Mouse (Mus musculus): ENCODE measurements at regions not wholly inside any gene's neighbourhood (a gene's known extent, or its start where the extent isn't known, plus 50 kb on each side); places are given as distances from the start of the nearest gene placed in this dataset.

DNA sequence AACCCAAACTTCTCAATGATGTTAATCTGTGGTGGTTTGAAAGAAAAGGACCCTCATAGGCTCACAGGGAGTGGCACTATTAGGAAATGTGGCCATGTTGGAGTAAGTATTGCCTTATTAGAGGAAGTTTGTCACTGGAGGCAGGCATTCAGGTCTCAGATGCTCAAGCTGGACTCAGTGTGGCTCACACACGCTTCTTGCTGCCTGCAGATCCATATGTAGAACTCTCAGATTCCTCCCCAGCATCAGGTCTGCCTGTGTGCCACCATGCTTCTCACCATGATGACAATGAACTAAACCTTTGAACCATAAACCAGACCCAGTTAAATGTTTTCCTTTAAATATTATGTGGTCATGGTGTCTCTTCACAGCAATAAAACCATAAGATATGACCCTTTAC lies 104.7 kb upstream of the Tbl1xr1 start:
- Histone ChIP-seq H3K4me1 (no peaks in the 10 kb centered on the region), H3K36me3 (replicated peaks) (no peaks in the 10 kb centered on the region), H3K9me3 (no peaks in the 10 kb centered on the region), H3K27ac (replicated peaks) (no peak overlapping the region), H3K27me3 (replicated peaks; ENCODE audit: low read depth, poor library complexity, severe bottlenecking) (no peaks in the 10 kb centered on the region), H3K4me3 (no peak overlapping the region)
- no peak for DNase-seq (ENCODE audit: low spot score)
- WGBS = 93% methylated on average over 1 of the region's 1 CpGs

DNA sequence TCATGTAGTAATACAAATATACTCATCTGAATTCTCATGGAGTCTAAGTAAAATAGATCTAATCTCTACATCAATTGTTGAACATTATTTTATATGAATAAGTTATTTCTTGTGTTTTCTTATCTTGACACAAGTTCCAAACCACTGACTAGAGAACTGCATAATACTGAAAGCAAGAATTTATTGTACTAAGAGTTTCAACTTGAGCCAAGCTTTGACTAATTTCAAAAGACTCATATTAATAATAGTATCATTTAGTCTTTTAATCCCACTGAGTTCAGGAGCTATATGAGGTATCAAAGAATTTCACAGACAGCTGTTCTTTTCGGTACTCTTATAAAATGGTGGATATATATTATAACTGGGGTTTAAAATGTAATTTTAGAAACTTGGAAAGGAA lies 103.3 kb upstream of the Tbl1xr1 start:
- Histone ChIP-seq H3K4me1 (no peaks in the 10 kb centered on the region), H3K27me3 (replicated peaks; ENCODE audit: low read depth, poor library complexity, severe bottlenecking) (no peaks in the 10 kb centered on the region), H3K27ac (replicated peaks) (no peak overlapping the region), H3K4me3 (no peak overlapping the region), H3K9me3 (no peaks in the 10 kb centered on the region), H3K36me3 (replicated peaks) (no peaks in the 10 kb centered on the region)
- WGBS = 89% methylated on average over 1 of the region's 1 CpGs
- DNase-seq (ENCODE audit: low spot score) = no peak

DNA sequence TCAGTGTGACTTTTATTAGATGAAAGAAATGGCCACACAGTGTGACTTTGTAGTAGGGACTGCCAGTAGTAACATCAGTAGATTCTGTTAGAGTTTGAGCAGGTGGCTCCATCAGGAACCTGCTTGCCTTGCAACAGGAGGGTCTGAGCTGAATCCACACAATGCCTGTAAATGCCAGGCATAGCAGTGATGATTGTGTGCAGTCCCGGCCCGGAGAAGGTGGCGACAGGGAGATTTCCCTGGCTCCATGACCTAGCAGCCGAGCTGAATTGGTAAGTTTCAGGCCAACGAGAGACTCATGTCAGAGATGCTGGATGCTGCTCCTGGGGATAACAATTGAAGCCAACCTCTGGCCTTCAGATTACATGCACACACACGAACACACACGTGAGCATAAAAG lies 102.8 kb upstream of the Tbl1xr1 start:
- no peaks in the 10 kb centered on the region for H3K4me1 ChIP-seq
- H3K27me3 ChIP-seq (replicated peaks; ENCODE audit: low read depth, poor library complexity, severe bottlenecking) = no peaks in the 10 kb centered on the region
- no peak overlapping the region for H3K4me3 ChIP-seq
- H3K36me3 ChIP-seq (replicated peaks) = no peaks in the 10 kb centered on the region
- H3K9me3 ChIP-seq = no peaks in the 10 kb centered on the region
- H3K27ac ChIP-seq (replicated peaks) = no peak overlapping the region
- 84% methylated on average over 7 of the region's 7 CpGs for WGBS
- no peak for DNase-seq (ENCODE audit: low spot score)

DNA sequence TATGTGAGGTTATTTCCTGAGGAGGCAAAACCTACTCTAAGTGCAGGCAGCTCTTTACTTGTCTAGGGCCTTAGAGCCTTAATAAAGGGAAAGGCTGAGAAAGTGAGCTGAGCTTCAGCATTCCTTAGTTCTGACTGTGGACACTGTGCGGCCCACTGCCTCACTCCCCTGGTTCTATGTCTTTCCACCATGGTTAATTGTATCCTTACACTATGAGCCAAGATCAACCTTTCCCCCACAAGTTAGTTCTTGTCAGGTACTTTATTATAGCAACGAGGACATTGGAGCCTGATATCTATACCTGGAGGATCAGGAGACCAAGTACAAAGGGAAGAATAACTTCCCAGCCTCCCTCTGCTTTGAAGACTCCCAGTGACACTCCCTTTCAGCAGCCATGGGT lies 101.7 kb upstream of the Tbl1xr1 start:
- Histone ChIP-seq H3K27ac (replicated peaks) (no peak overlapping the region), H3K4me1 (no peaks in the 10 kb centered on the region), H3K9me3 (no peaks in the 10 kb centered on the region), H3K36me3 (replicated peaks) (no peaks in the 10 kb centered on the region), H3K27me3 (replicated peaks; ENCODE audit: low read depth, poor library complexity, severe bottlenecking) (no peaks in the 10 kb centered on the region), H3K4me3 (no peak overlapping the region)
- DNase-seq (ENCODE audit: low spot score) = no peak
- 82% methylated on average over 2 of the region's 2 CpGs for WGBS

DNA sequence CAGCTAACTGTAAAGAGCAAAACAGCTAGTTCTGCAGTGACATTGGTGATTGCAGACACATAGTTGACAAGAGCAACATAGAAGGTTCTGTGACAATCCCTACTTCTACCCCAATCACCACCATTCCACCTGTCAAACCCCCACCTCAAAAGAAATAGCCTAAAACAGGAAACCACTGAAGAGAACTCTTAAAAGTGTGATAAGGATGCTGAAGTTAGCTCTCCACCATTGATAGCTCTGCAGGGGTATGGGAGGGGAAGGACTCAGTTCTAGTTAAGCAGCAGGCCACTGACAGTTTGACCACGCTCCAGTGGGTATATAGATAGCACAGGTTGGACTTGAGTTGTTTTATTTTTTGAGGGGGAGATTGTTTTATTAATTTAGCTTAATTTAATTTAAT lies 98.7 kb upstream of the Tbl1xr1 start:
- Histone ChIP-seq H3K36me3 (replicated peaks) (no peaks in the 10 kb centered on the region), H3K9me3 (no peaks in the 10 kb centered on the region), H3K4me3 (no peak overlapping the region), H3K4me1 (no peaks in the 10 kb centered on the region), H3K27me3 (replicated peaks; ENCODE audit: low read depth, poor library complexity, severe bottlenecking) (no peaks in the 10 kb centered on the region), H3K27ac (replicated peaks) (no peak overlapping the region)
- 86% methylated on average over 1 of the region's 1 CpGs for WGBS
- no peak for DNase-seq (ENCODE audit: low spot score)

DNA sequence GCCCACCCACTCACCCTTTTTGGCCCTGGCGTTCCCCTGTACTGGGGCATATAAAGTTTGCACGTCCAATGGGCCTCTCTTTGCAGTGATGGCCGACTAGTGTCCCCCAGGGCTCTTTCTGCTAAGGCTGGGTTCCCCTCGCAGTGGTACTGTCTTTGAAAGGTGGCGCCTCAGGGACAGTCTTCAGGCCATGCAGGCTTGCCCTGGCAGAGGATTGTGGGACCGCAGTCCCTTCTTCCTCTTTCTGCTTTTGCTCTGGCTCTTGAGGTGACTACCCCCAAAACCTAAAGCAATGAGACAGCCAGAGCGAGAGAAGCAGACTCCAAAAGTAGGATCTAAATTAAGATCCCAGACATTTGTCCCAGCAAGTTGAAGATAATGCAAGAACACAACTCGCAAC lies 93.5 kb upstream of the Tbl1xr1 start:
- H3K4me3 ChIP-seq = no peak overlapping the region
- 85% methylated on average over 8 of the region's 8 CpGs for WGBS
- H3K9me3 ChIP-seq = no peaks in the 10 kb centered on the region
- no peak for DNase-seq (ENCODE audit: low spot score)
- no peaks in the 10 kb centered on the region for H3K27me3 ChIP-seq (replicated peaks; ENCODE audit: low read depth, poor library complexity, severe bottlenecking)
- no peaks in the 10 kb centered on the region for H3K4me1 ChIP-seq
- no peaks in the 10 kb centered on the region for H3K36me3 ChIP-seq (replicated peaks)
- H3K27ac ChIP-seq (replicated peaks) = no peak overlapping the region

DNA sequence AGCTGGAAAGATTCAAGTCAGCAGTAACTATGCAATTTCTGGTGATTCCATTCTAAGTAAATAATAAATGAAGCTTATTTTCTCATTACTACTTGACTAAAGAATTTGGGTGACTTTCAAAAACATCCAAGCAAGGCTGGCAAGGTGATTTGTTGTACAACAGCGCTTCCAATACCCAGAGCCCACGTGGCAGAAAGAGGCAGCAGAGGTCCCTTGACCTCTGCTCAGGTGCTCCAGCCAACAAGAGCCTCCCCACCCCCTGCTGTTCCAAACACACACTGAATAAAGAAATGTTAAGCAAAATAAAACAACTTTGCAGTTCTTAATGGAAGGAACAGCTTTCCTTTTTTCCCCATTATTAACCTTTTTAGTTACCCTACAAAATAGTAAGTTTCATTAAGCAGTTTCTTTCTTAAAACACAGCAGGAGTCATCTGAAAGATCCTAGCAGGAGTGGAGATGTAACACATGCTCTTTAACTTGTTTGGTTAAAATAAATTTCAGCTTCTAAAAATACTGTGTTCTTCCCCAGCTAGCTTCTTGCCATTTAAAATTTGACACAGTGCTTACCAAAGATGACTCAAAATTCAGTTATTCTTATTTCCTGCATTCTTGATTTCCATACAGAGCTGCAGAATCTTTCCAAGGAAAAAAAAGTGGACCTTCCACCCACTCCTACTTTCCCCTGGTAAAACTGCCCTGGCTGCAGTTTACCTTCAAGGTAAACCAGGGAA lies 92.3 kb upstream of the Tbl1xr1 start:
- Histone ChIP-seq H3K27ac (replicated peaks) (no peak overlapping the region), H3K4me3 (no peak overlapping the region), H3K4me1 (no peaks in the 10 kb centered on the region), H3K36me3 (replicated peaks) (no peaks in the 10 kb centered on the region), H3K27me3 (replicated peaks; ENCODE audit: low read depth, poor library complexity, severe bottlenecking) (no peaks in the 10 kb centered on the region), H3K9me3 (no peaks in the 10 kb centered on the region)
- WGBS = 32% methylated on average over 2 of the region's 2 CpGs
- no peak for DNase-seq (ENCODE audit: low spot score)

DNA sequence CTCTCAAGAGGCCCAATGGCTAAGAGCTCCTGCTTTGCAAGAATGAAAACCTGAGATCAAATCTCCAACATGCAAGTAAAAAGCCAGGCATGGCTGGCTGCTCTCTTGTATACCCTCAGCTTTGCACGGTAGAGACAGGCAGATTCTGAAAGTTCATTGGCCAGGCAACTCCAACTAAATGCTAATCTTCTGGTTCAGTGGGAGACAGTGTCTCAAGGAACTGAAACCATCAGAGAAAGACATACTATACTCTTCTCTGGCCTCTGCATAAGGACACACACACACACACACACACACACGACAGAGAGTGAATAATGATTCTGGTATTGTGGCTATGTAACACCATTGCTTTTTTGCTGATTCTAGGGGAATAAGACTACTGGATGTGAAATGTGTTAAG lies 91.6 kb upstream of the Tbl1xr1 start:
- no peaks in the 10 kb centered on the region for H3K9me3 ChIP-seq
- no peaks in the 10 kb centered on the region for H3K27me3 ChIP-seq (replicated peaks; ENCODE audit: low read depth, poor library complexity, severe bottlenecking)
- H3K4me3 ChIP-seq = no peak overlapping the region
- no peaks in the 10 kb centered on the region for H3K4me1 ChIP-seq
- no peak for DNase-seq (ENCODE audit: low spot score)
- H3K27ac ChIP-seq (replicated peaks) = no peak overlapping the region
- no peaks in the 10 kb centered on the region for H3K36me3 ChIP-seq (replicated peaks)
- 77% methylated on average over 2 of the region's 2 CpGs for WGBS

DNA sequence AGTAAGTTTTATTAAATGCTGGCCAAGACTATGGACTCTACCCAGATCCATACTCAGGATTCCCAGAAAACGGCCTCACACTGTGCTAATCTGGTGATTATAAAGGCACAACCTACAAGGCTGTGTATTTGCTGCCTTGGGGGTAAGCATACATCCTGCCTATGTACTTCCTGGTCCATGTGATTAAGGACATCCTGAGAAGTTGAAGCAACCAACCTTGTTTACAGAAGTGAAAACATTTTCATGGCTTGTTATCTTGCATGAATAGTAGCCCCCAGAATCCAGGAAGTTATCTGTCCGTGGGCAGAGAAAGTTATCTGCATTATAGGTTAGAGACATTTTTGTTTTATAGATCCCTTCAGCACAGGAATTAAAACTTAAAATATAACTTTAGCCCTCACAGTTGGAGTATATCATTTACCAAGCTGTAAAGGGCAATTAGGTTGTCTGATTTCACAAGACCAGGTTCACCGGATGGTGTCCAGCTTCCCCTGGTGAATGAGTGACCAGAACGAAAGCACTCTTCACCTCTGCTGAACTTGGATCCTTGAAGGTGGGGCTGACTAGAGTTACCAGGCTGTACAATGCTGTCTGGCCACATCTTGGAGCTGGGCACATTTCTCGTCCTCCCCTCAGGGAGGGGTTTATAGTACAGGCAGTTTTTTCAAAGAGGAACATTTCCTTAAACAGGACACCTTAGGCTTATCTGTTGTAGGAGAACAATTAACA lies 90.1 kb upstream of the Tbl1xr1 start:
- no peaks in the 10 kb centered on the region for H3K4me1 ChIP-seq
- H3K27ac ChIP-seq (replicated peaks) = no peak overlapping the region
- no peaks in the 10 kb centered on the region for H3K27me3 ChIP-seq (replicated peaks; ENCODE audit: low read depth, poor library complexity, severe bottlenecking)
- no peaks in the 10 kb centered on the region for H3K36me3 ChIP-seq (replicated peaks)
- no peak for DNase-seq (ENCODE audit: low spot score)
- 87% methylated on average over 5 of the region's 5 CpGs for WGBS
- no peak overlapping the region for H3K4me3 ChIP-seq
- no peaks in the 10 kb centered on the region for H3K9me3 ChIP-seq

DNA sequence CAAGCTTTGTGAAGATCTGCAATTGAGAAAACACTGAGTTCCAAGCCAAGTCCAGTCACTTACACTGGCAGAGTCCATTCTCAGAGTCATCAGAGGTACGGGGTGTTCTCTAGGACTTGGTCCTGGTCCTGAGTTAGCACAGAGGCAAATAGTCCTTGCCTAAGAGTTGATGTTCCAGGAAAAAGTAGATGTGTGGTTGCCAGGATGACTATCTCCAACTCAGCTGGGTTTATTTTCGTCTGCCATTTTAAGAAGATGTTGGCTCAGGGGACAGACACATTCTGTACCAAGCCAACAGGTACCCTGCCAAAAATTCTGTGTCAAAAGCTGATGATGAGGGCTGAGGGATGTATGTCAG lies 89.6 kb upstream of the Tbl1xr1 start:
- Histone ChIP-seq H3K4me3 (no peak overlapping the region), H3K9me3 (no peaks in the 10 kb centered on the region), H3K36me3 (replicated peaks) (no peaks in the 10 kb centered on the region), H3K4me1 (no peaks in the 10 kb centered on the region), H3K27me3 (replicated peaks; ENCODE audit: low read depth, poor library complexity, severe bottlenecking) (no peaks in the 10 kb centered on the region), H3K27ac (replicated peaks) (no peak overlapping the region)
- no peak for DNase-seq (ENCODE audit: low spot score)
- 90% methylated on average over 2 of the region's 2 CpGs for WGBS

DNA sequence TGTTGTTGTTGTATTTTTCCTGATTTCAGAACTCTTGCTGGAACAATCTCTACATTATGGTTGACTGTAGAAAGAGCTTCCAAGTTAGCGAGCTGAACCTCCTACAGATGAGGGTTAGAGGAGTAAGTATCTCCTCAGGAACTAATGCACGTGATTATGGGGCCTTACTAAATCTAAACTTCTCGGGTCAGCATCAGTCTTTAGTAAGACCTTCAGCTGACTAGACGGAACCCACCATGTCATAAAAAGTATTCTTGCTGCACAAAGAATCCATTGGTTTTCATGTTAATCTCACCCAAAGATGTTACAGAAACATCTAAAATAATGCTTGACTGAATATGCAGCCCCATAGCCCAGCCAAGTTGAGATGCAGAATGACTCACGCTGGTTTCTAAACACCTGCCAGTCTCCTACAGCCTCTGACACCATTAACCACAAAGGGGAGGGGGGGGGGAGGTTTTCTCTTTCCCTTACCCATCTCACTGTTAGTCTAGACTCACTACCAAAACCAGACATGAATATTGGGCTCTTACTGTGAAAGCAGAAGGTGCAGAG lies 88.9 kb upstream of the Tbl1xr1 start:
- Histone ChIP-seq H3K4me1 (no peaks in the 10 kb centered on the region), H3K9me3 (no peaks in the 10 kb centered on the region), H3K36me3 (replicated peaks) (no peaks in the 10 kb centered on the region), H3K4me3 (no peak overlapping the region), H3K27ac (replicated peaks) (no peak overlapping the region), H3K27me3 (replicated peaks; ENCODE audit: low read depth, poor library complexity, severe bottlenecking) (no peaks in the 10 kb centered on the region)
- 86% methylated on average over 5 of the region's 5 CpGs for WGBS
- DNase-seq (ENCODE audit: low spot score) = no peak

DNA sequence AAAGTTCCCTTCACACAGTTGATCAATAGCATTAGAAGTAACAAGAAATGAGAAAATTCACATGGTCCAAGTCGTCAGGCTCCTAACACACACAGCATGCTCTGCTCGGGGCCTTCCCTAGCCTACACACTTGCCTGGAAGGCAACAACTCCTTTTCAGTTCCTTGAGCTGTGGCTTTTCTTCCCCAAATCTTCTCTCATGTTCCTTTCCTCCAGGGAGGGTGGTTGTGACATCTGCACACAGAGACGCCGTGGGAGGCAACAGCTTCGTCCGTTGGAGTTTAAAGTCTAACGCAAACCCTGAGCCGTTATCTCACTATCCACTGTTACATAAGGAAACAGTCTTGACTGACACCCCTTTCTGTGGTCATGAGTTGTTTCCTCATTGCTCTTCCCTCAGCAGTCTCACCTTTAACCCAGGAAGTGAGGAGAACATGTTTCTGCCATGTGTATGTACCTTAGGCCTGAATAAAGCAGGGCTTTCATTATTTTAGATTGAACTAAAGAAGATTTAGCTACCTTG lies 88.4 kb upstream of the Tbl1xr1 start:
- H3K4me1 ChIP-seq = no peaks in the 10 kb centered on the region
- no peak overlapping the region for H3K4me3 ChIP-seq
- DNase-seq (ENCODE audit: low spot score) = no peak
- H3K36me3 ChIP-seq (replicated peaks) = no peaks in the 10 kb centered on the region
- 84% methylated on average over 8 of the region's 8 CpGs for WGBS
- H3K27me3 ChIP-seq (replicated peaks; ENCODE audit: low read depth, poor library complexity, severe bottlenecking) = no peaks in the 10 kb centered on the region
- H3K9me3 ChIP-seq = no peaks in the 10 kb centered on the region
- no peak overlapping the region for H3K27ac ChIP-seq (replicated peaks)

DNA sequence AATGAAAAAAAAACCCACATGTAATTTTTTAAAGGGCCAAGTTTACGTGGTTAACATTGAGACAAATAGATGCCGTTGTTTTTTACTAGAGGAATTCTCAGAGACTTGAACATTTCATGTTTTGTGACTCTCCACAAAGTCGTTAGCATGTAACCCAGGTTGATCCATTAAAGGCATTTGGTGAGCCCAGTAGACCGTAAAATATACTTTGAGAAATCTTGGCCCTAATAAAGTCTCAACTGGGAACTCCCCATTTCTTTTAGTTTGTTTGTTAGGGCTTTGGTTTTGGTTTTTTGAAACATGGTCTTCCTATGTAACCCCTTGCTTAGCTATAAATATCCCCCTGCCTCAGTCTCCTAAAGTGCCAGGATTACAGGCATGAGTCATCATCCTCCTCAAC lies 85.9 kb upstream of the Tbl1xr1 start:
- Histone ChIP-seq H3K27ac (replicated peaks) (no peak overlapping the region), H3K4me3 (no peak overlapping the region), H3K9me3 (no peaks in the 10 kb centered on the region), H3K27me3 (replicated peaks; ENCODE audit: low read depth, poor library complexity, severe bottlenecking) (no peaks in the 10 kb centered on the region), H3K36me3 (replicated peaks) (no peaks in the 10 kb centered on the region), H3K4me1 (no peaks in the 10 kb centered on the region)
- no peak for DNase-seq (ENCODE audit: low spot score)
- WGBS = 92% methylated on average over 4 of the region's 4 CpGs
